Mouse (Mus musculus) hindbrain, embryonic 16.5 days (tissue): ENCODE results near the gene Prpf8. TPM values are rescaled to one million over a fixed set of nuclear protein-coding genes. Genes with fewer than 3 reads are reported as not detected.

ENCODE experiments used
- ATAC-seq: fragments of 200-750 bp; cut with Nextera tagmentation; 2 replicates; pipeline ENCODE4 v1.8.0; 2017; ENCODE audit warnings: moderate TSS enrichment, moderate library complexity
- H3K27ac ChIP-seq: fragments of 300-500 bp; sonication (generic); 2 replicates; pipeline ENCODE4 v1.5.1; 2014; ENCODE audit warnings: low read depth, mild to moderate bottlenecking, control low read depth, low read length, moderate library complexity
- H3K27me3 ChIP-seq: fragments of 300-500 bp; sonication (generic); replicated peaks from 2 replicates; pipeline ENCODE4 v1.6.1; 2014; ENCODE audit warnings: low read length; ENCODE audit not compliant: control insufficient read depth, insufficient read depth
- H3K36me3 ChIP-seq: fragments of 300-500 bp; sonication (generic); 2 replicates; pipeline ENCODE4 v1.6.1; 2014; ENCODE audit warnings: mild to moderate bottlenecking, low read length, moderate library complexity, mixed read lengths; ENCODE audit not compliant: control insufficient read depth, insufficient read depth
- H3K4me1 ChIP-seq: fragments of 300-500 bp; sonication (generic); 2 replicates; pipeline ENCODE4 v1.6.1; 2014; ENCODE audit warnings: low read depth, low read length; ENCODE audit not compliant: control insufficient read depth, insufficient read depth
- H3K4me2 ChIP-seq: fragments of 300-500 bp; sonication (generic); 2 replicates; pipeline ENCODE4 v1.6.1; 2014; ENCODE audit warnings: mild to moderate bottlenecking, low read length, control low read depth, moderate library complexity
- H3K4me3 ChIP-seq: fragments of 300-500 bp; sonication (generic); 2 replicates; pipeline ENCODE4 v1.5.1; 2014; ENCODE audit warnings: mild to moderate bottlenecking, low read length, control low read depth, moderate library complexity
- H3K9ac ChIP-seq: fragments of 300-500 bp; sonication (generic); 2 replicates; pipeline ENCODE4 v1.6.1; 2014; ENCODE audit warnings: low read depth, mild to moderate bottlenecking, control low read depth, low read length, moderate library complexity
- H3K9me3 ChIP-seq: fragments of 300-500 bp; sonication (generic); 2 replicates; pipeline ENCODE4 v1.6.1; 2014; ENCODE audit warnings: mild to moderate bottlenecking, low read length, moderate library complexity; ENCODE audit not compliant: control insufficient read depth
- WGBS: fragments of 180-500 bp; shearing (Covaris S2); extraction: QIAGEN DNeasy Blood & Tissue Kit; methylation state at CpG from one replicate; pipeline ENCODE4 v1.1.7; 2014; 5-methylcytosine and 5-hydroxymethylcytosine counted together
- polyA plus RNA-seq: library from polyadenylated mRNA; unstranded; fragments of >200 nt; fragmentation: Nextera tagmentation; extraction: Ambion mirVana; gene quantifications from 2 replicates; pipeline ENCODE4 v1.2.1, GENCODE M21; 2015

Gene Prpf8
- polyA plus RNA-seq, 1 experiment from 2014 or later: 38.8 TPM

GRCm38 (mm10) chr11:75470675-75471074 is 15.9 kb upstream of the Prpf8 start:
- Histone ChIP-seq H3K27me3 (no peaks in the 10 kb centered on the region), H3K36me3 (peaks cover 2% of the 10 kb centered on the region), H3K27ac (no peak overlapping the region), H3K9me3 (no peaks in the 10 kb centered on the region), H3K4me1 (peaks cover 3% of the 10 kb centered on the region; the same call in 1 of the 2 replicates), H3K9ac (no peak overlapping the region), H3K4me2 (no peak overlapping the region), H3K4me3 (no peak overlapping the region)
- WGBS: 93% methylated on average over 3 of the region's 3 CpGs
- ATAC-seq: no peak

DNA sequence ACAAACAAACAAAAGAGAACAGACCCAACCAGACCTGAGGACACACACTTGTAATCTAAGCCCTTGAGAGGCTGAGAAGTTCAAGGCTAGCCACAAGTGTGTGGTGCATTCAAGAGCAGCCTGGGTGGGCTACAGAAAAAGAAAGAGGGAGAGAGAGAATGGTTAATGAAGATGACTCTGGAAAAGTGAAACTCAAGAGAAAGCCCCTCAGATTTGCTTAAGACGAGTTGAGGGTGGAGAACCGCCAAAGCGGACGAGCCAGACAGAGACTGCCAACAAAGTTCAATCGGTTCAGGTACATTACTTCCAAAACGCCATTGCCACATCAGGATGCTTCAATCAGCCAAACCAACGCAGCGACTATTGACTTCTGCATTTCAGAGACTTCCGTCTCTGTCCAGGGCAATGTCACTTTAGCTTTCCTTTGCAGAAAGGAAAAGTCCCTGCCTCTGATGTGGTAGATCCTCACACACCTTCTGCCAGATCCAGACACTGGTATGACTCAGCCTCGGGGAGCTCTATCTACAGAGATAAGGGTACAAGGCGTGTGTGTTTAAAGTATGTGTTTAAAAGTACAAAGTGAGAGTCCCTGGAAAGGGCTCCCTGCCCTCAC is 14.0 kb upstream of the Prpf8 start:
- Histone ChIP-seq H3K36me3 (no peaks in the 10 kb centered on the region), H3K4me3 (no peak overlapping the region), H3K4me1 (peaks cover 3% of the 10 kb centered on the region; the same call in 1 of the 2 replicates), H3K9me3 (no peaks in the 10 kb centered on the region), H3K27me3 (no peaks in the 10 kb centered on the region), H3K27ac (no peak overlapping the region), H3K4me2 (no peak overlapping the region), H3K9ac (no peak overlapping the region)
- 87% methylated on average over 11 of the region's 11 CpGs for WGBS
- ATAC-seq: no peak

DNA sequence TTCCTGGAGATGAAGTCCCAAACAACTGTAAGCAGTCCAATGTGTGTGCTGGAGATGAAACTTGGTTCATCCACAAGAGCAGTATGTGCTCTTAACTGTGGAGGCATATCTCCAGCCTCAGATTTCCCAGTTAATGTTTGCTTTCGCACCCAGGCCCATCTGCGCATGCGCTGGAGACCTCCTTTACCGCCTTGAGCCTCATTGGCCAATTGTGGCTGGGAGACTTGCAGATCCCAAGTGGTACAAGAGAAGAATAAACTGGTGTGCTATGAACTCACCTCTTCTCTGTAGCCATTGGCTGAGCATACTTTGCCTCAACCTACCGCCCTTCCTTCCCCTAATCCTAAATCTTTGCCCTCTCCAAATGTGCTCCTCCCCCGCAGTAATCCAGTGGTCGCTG is 13.2 kb upstream of the Prpf8 start:
- no peak for ATAC-seq
- no peaks in the 10 kb centered on the region for H3K27me3 ChIP-seq
- WGBS: 65% methylated on average over 7 of the region's 7 CpGs
- no peak overlapping the region for H3K27ac ChIP-seq
- no peak overlapping the region for H3K4me3 ChIP-seq
- H3K36me3 ChIP-seq: no peaks in the 10 kb centered on the region
- H3K9ac ChIP-seq: no peak overlapping the region
- H3K9me3 ChIP-seq: no peaks in the 10 kb centered on the region
- no peak overlapping the region for H3K4me2 ChIP-seq
- H3K4me1 ChIP-seq: no peaks in the 10 kb centered on the region

DNA sequence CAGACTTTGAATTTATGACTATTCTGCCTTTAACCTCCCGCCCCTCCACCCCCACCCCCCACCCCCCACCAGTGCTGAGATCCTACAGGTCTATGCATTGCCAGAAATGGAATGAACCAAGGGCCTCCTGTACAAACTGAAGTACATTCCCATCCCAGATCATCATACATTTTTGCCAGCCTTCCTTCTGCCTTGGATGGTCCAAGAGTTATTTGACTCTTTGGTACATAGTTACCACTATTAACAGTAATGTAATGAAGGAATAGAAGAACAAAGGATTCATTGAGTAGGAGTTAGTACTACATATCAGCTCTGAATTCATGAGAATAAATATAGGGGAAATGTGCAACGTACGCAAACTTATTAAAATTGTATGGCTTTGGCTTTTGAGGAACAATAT is 424 bp upstream of the Prpf8 start:
- Histone ChIP-seq H3K9ac (no peak overlapping the region), H3K4me3 (peak overlapping the region; percentile 95), H3K4me2 (peak overlapping the region; percentile 43), H3K27me3 (no peaks in the 10 kb centered on the region), H3K4me1 (peaks cover 9% of the 10 kb centered on the region), H3K36me3 (peaks cover 18% of the 10 kb centered on the region), H3K27ac (no peak overlapping the region), H3K9me3 (no peaks in the 10 kb centered on the region)
- peak; percentile 65 for ATAC-seq
- 28% methylated on average over 3 of the region's 3 CpGs for WGBS

GRCm38 (mm10) chr11:75487496-75487895 is 880 bp downstream of the Prpf8 start:
- ATAC-seq: no peak

DNA sequence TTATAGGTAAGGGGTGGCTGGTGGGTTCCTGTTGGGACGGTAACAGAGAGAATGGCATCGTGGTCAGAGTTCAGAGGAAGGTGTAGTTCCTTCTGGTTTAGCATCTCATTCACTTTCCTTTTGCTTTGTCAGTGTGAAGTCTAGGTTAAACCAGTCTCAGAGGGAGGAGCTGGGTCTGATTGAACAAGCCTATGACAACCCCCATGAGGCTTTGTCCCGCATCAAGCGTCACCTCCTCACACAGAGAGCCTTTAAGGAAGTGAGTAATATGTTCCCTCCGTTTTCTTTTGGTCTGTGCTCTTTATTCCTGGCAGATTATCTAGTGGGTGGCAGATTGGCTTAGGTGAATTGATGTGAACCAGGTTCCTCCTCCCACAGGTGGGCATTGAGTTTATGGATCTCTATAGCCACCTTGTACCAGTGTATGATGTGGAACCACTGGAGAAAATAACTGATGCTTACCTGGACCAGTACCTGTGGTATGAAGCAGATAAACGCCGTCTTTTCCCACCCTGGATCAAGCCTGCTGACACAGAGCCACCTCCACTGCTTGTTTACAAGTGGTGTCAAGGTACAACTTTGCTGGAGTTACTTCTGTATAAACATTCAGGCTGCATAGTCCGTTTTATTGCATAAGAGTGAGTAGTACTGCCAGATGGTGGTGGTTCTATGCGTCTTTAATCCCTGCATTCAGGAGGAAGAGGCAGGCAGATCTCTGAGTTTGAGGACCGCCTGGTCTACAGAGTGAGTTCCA is 7.9 kb downstream of the Prpf8 start:
- Histone ChIP-seq H3K4me1 (no peaks in the 10 kb centered on the region), H3K9ac (no peak overlapping the region), H3K4me3 (no peak overlapping the region), H3K27ac (no peak overlapping the region), H3K9me3 (no peaks in the 10 kb centered on the region), H3K27me3 (no peaks in the 10 kb centered on the region), H3K36me3 (peaks cover 89% of the 10 kb centered on the region), H3K4me2 (no peak overlapping the region)
- 94% methylated on average over 10 of the region's 10 CpGs for WGBS
- no peak for ATAC-seq

More at GRCm38 (mm10) chr11:75487496-75487895, 880 bp downstream of the Prpf8 start:
- Histone ChIP-seq H3K4me2 (peak overlapping the region; percentile 96), H3K4me1 (peaks cover 9% of the 10 kb centered on the region), H3K36me3 (peaks cover 31% of the 10 kb centered on the region), H3K27ac (no peak overlapping the region), H3K27me3 (no peaks in the 10 kb centered on the region), H3K4me3 (peak overlapping the region; percentile 95), H3K9me3 (no peaks in the 10 kb centered on the region), H3K9ac (peak overlapping the region; percentile 99)
- 44% methylated on average over 6 of the region's 6 CpGs for WGBS

GRCm38 (mm10) chr11:75498126-75498525 is 11.5 kb downstream of the Prpf8 start:
- no peak overlapping the region for H3K4me3 ChIP-seq
- H3K27me3 ChIP-seq: no peaks in the 10 kb centered on the region
- H3K27ac ChIP-seq: no peak overlapping the region
- H3K9me3 ChIP-seq: no peaks in the 10 kb centered on the region
- H3K36me3 ChIP-seq: peaks cover 90% of the 10 kb centered on the region
- no peak for ATAC-seq
- no peak overlapping the region for H3K9ac ChIP-seq
- no peaks in the 10 kb centered on the region for H3K4me1 ChIP-seq
- WGBS: 95% methylated on average over 1 of the region's 1 CpGs
- no peak overlapping the region for H3K4me2 ChIP-seq

- no peak for ATAC-seq
- H3K9me3 ChIP-seq: no peaks in the 10 kb centered on the region
- peaks cover 9% of the 10 kb centered on the region for H3K4me1 ChIP-seq
- no peak overlapping the region for H3K9ac ChIP-seq
- H3K4me3 ChIP-seq: no peak overlapping the region
- no peaks in the 10 kb centered on the region for H3K27me3 ChIP-seq
- WGBS: 95% methylated on average over 4 of the region's 4 CpGs
- H3K27ac ChIP-seq: no peak overlapping the region
- no peak overlapping the region for H3K4me2 ChIP-seq
- H3K36me3 ChIP-seq: peaks cover 41% of the 10 kb centered on the region
These were observed 21.5 kb downstream of the Prpf8 start for GRCm38 (mm10) chr11:75508162-75508561.

DNA sequence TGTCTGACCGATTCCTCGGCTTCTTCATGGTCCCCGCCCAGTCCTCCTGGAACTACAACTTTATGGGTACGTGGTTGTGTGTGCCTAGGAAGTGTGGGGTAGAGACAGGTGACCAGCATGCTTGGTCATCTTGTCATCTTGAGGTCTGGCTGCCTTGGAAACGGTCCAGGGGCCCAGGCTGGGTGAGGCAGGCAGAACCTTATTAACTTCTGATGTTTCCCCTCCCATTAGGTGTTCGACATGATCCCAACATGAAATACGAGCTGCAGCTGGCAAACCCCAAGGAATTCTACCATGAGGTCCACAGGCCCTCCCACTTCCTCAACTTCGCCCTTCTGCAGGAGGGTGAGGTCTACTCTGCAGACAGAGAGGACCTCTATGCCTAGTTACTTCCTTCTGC is 22.3 kb downstream of the Prpf8 start:
- no peak overlapping the region for H3K4me2 ChIP-seq
- H3K36me3 ChIP-seq: peaks cover 35% of the 10 kb centered on the region
- H3K9me3 ChIP-seq: no peaks in the 10 kb centered on the region
- no peak for ATAC-seq
- H3K27ac ChIP-seq: no peak overlapping the region
- no peak overlapping the region for H3K4me3 ChIP-seq
- 79% methylated on average over 8 of the region's 8 CpGs for WGBS
- H3K27me3 ChIP-seq: no peaks in the 10 kb centered on the region
- H3K4me1 ChIP-seq: peaks cover 9% of the 10 kb centered on the region
- H3K9ac ChIP-seq: no peak overlapping the region
